Mouse (Mus musculus): ENCODE data around the gene Ing2. TPM values are rescaled to one million over a fixed set of nuclear protein-coding genes. Genes with fewer than 3 reads are reported as not detected.

Ing2 gene
- polyA plus RNA-seq, 1 experiment from 2014 or later = 6.5 TPM

DNA sequence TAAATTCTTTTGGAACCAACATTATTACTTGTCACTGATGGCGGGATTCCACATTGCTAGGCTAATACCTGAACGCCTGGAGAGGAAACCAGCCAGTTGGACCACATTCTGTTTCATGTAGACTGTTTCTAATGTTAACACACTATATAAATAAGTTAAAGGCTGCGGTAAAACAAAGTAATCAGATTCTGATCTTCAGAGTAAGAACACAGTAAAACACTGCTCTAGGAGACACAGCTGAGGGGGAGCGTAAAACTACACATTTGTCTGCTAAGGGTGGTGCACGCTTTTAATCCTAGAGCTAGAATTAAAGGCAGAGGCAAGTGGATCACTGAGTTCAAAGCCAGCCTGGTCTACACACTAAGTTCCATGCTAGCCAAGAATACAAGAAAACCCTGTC lies 12.6 kb downstream of the Ing2 start:
- 98% methylated on average over 5 of the region's 5 CpGs for WGBS
- H3K4me3 ChIP-seq (ENCODE audit: low read length) = no peak overlapping the region

DNA sequence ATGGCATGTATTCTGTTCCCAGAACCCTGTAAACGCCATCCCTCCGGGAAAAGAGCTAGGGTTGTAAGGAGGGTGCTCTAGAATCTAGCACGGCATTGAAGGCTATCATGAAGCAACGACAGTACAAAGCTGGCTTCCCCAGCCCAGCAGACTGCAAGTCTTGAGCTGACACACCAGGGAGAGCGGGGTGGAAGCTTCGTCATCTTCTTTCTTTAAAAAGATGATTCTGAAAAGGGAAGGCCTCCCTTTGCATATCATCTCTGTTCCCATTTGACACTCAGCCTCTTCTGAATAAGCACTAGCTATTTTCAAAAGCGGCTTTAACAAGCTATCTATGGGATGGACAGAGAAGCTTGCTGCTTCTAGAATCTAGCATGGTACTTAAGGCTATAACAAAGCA lies 15.0 kb downstream of the Ing2 start:
- Histone ChIP-seq H3K9me3 (ENCODE audit: control insufficient read depth, low read length) (no peaks in the 10 kb centered on the region), H3K9ac (ENCODE audit: low read depth, low read length) (no peak overlapping the region), H3K4me1 (ENCODE audit: control insufficient read depth, insufficient read depth, low read depth, low read length) (no peaks in the 10 kb centered on the region), H3K27me3 (replicated peaks; ENCODE audit: control insufficient read depth, insufficient read depth, low read length) (no peaks in the 10 kb centered on the region), H3K4me2 (ENCODE audit: low read length) (no peak overlapping the region), H3K36me3 (ENCODE audit: control insufficient read depth, insufficient read depth, low read length) (no peaks in the 10 kb centered on the region), H3K27ac (ENCODE audit: low read depth, low read length) (no peak overlapping the region), H3K4me3 (ENCODE audit: low read length) (no peak overlapping the region)
- ATAC-seq = no peak
- WGBS = 92% methylated on average over 7 of the region's 7 CpGs

More for the DNA sequence above, 12.6 kb downstream of the Ing2 start:
- no peaks in the 10 kb centered on the region for H3K9me3 ChIP-seq (ENCODE audit: control insufficient read depth, low read length)
- no peaks in the 10 kb centered on the region for H3K27me3 ChIP-seq (replicated peaks; ENCODE audit: control insufficient read depth, insufficient read depth, low read length)
- no peak overlapping the region for H3K27ac ChIP-seq (ENCODE audit: low read depth, low read length)
- no peak overlapping the region for H3K9ac ChIP-seq (ENCODE audit: low read depth, low read length)
- no peak for ATAC-seq
- H3K4me2 ChIP-seq (ENCODE audit: low read length) = no peak overlapping the region
- H3K4me1 ChIP-seq (ENCODE audit: control insufficient read depth, insufficient read depth, low read depth, low read length) = no peaks in the 10 kb centered on the region
- no peaks in the 10 kb centered on the region for H3K36me3 ChIP-seq (ENCODE audit: control insufficient read depth, insufficient read depth, low read length)

DNA sequence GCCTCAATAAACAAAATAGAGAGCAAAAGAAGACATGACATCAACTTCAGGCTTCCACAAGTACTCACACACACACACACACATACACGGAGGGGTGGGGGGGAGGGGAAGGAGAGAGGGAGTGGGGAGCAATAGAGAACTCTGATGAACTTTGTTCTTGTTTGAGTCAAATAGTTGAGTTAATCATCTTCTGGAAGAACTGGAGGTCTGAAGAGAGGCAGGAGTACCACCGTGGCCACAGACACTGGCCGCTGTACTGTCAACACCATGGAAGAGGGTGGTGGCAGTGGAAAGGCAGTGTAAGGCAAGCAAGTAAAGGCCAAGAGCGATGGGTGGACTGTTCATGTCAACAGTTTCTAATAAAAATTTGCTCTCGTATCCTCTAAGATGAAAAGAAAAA lies 15.9 kb downstream of the Ing2 start:
- Histone ChIP-seq H3K27ac (ENCODE audit: low read depth, low read length) (no peak overlapping the region), H3K4me3 (ENCODE audit: low read length) (no peak overlapping the region), H3K9ac (ENCODE audit: low read depth, low read length) (no peak overlapping the region), H3K27me3 (replicated peaks; ENCODE audit: control insufficient read depth, insufficient read depth, low read length) (no peaks in the 10 kb centered on the region), H3K36me3 (ENCODE audit: control insufficient read depth, insufficient read depth, low read length) (no peaks in the 10 kb centered on the region), H3K9me3 (ENCODE audit: control insufficient read depth, low read length) (no peaks in the 10 kb centered on the region), H3K4me1 (ENCODE audit: control insufficient read depth, insufficient read depth, low read depth, low read length) (no peaks in the 10 kb centered on the region), H3K4me2 (ENCODE audit: low read length) (no peak overlapping the region)
- no peak for ATAC-seq
- whole genome bisulfite sequencing = 92% methylated on average over 5 of the region's 5 CpGs

DNA sequence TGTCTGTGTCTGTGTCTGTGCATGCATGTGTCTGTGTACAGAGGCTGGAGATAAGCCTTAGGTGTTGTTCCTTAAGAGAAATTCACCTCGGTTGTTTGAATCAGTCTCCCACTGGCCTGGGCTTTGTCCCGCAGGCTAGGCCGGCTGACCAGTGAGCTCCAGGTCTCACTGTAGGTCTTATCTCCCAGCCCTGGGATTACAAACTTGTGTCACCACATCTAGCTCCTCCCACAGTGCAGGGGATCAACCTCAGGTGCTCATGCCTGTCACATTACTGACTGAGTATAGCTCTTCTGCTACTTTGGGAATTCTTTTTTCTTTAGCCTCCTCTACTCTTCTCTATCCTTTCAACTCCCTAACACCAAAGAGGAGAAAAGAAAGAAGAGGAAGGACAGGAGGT lies 20.9 kb downstream of the Ing2 start:
- Histone ChIP-seq H3K9me3 (ENCODE audit: control insufficient read depth, low read length) (no peaks in the 10 kb centered on the region), H3K4me1 (ENCODE audit: control insufficient read depth, insufficient read depth, low read depth, low read length) (no peaks in the 10 kb centered on the region), H3K9ac (ENCODE audit: low read depth, low read length) (no peak overlapping the region), H3K27me3 (replicated peaks; ENCODE audit: control insufficient read depth, insufficient read depth, low read length) (no peaks in the 10 kb centered on the region), H3K27ac (ENCODE audit: low read depth, low read length) (no peak overlapping the region), H3K4me2 (ENCODE audit: low read length) (no peak overlapping the region), H3K4me3 (ENCODE audit: low read length) (no peak overlapping the region), H3K36me3 (ENCODE audit: control insufficient read depth, insufficient read depth, low read length) (no peaks in the 10 kb centered on the region)
- ATAC-seq = no peak
- WGBS = 70% methylated on average over 3 of the region's 3 CpGs

DNA sequence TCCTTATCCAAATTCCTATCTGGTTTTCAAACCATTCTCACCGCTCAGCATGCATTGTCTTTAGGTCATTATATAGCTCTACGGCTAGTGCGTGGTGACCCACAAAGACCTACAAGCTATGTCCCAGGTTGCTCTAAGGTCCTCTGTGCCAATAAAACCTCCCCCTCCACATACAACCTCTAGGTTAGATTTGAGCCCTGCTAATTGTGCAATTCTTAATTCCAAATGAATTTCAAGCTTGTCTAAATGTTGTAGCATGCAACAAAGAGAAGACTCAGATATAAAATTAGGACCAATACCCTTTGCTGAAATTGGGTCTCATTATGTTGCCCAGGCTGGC lies 22.6 kb downstream of the Ing2 start:
- no peak overlapping the region for H3K4me2 ChIP-seq (ENCODE audit: low read length)
- H3K9me3 ChIP-seq (ENCODE audit: control insufficient read depth, low read length) = no peaks in the 10 kb centered on the region
- H3K36me3 ChIP-seq (ENCODE audit: control insufficient read depth, insufficient read depth, low read length) = no peaks in the 10 kb centered on the region
- H3K4me1 ChIP-seq (ENCODE audit: control insufficient read depth, insufficient read depth, low read depth, low read length) = no peaks in the 10 kb centered on the region
- WGBS = 99% methylated on average over 3 of the region's 3 CpGs
- no peak overlapping the region for H3K27ac ChIP-seq (ENCODE audit: low read depth, low read length)
- no peak overlapping the region for H3K9ac ChIP-seq (ENCODE audit: low read depth, low read length)
- no peaks in the 10 kb centered on the region for H3K27me3 ChIP-seq (replicated peaks; ENCODE audit: control insufficient read depth, insufficient read depth, low read length)
- no peak for ATAC-seq
- no peak overlapping the region for H3K4me3 ChIP-seq (ENCODE audit: low read length)

DNA sequence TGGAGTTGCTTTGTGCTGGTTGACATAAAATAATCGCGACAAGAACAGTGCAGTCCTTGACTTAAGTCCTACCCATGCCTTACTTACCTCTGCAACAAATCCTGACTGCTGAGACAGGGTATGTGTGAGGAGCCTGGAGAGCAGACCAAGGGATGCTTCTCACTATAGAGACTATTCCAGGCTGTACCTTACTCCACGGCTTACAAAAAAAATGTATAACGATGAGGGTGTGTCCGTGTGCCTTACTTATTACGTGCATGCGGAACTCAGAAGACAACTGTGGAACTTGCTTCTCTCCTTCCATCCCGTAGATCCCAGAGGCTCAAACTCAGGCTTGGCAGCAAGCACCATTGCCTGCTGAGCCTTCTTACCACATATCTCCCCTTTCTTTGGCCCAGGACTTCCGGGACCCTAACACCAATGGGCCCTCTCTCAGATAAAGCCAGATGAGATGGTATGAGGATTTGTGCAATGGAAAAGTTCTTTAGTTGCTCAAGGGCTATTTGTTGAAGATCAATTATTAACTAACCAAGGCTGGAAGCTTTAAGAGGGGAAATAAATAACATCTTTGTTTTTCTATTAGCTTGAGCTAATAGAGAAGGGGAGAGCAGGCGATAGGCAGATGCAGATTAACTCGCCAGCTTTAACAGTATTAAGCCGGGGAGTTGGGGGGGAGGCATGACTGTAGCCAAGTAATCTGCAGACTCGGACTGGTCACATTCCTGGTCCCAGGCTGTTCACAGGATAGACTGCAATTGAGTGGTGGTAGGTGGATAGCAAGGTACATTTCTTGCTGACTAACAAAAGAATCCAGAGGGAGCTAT lies 23.2 kb downstream of the Ing2 start:
- Histone ChIP-seq H3K4me3 (ENCODE audit: low read length) (no peak overlapping the region), H3K9me3 (ENCODE audit: control insufficient read depth, low read length) (no peaks in the 10 kb centered on the region), H3K4me2 (ENCODE audit: low read length) (no peak overlapping the region), H3K4me1 (ENCODE audit: control insufficient read depth, insufficient read depth, low read depth, low read length) (no peaks in the 10 kb centered on the region), H3K9ac (ENCODE audit: low read depth, low read length) (no peak overlapping the region), H3K27ac (ENCODE audit: low read depth, low read length) (no peak overlapping the region), H3K36me3 (ENCODE audit: control insufficient read depth, insufficient read depth, low read length) (no peaks in the 10 kb centered on the region), H3K27me3 (replicated peaks; ENCODE audit: control insufficient read depth, insufficient read depth, low read length) (no peaks in the 10 kb centered on the region)
- no peak for ATAC-seq
- WGBS = 82% methylated on average over 13 of the region's 13 CpGs

DNA sequence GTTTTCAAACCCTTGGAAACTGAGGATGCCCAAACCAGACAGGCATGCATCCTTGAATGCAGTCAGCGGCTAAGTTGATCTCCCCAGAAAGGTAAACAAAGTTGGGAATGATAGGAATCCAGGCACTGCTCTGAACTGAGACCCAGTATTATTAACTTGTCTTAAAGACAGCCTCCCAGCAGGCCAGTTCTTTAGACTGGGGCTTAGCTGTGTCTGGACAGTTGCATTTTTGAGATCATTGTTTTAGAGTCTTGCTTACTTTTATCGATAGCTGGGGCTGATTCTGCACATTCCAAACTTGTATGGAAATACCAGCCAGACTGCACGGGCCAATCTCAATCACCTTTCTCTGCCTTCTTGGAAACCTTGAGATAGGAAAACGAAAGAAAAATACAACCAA lies 24.5 kb downstream of the Ing2 start:
- no peak overlapping the region for H3K9ac ChIP-seq (ENCODE audit: low read depth, low read length)
- no peak for ATAC-seq

DNA sequence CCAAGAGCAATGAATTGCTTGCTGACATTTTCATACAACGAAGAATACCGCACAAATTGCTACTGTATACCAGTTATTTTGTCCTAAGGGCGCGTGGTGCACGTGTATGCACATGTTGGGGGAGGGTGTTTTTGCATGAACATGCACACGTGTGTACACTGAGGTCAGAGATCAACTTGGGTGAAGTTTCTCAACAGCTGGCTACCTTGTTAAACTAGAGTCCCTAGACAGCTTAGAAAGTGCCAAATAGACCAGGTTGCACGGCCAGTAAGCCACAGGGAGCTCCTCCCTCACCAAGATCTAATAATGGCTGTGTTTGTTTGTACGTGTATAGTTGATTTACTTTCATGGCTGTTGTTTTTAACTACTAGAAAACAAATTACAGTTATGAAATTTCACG lies 25.8 kb downstream of the Ing2 start:
- Histone ChIP-seq H3K4me1 (ENCODE audit: control insufficient read depth, insufficient read depth, low read depth, low read length) (no peaks in the 10 kb centered on the region), H3K4me2 (ENCODE audit: low read length) (no peak overlapping the region), H3K27me3 (replicated peaks; ENCODE audit: control insufficient read depth, insufficient read depth, low read length) (no peaks in the 10 kb centered on the region), H3K36me3 (ENCODE audit: control insufficient read depth, insufficient read depth, low read length) (no peaks in the 10 kb centered on the region), H3K4me3 (ENCODE audit: low read length) (no peak overlapping the region), H3K9me3 (ENCODE audit: control insufficient read depth, low read length) (0 out of 2 replicates have a peak, but pooled peaks cover 2% of the 10 kb centered on the region), H3K9ac (ENCODE audit: low read depth, low read length) (no peak overlapping the region), H3K27ac (ENCODE audit: low read depth, low read length) (no peak overlapping the region)
- WGBS = 90% methylated on average over 9 of the region's 9 CpGs
- ATAC-seq = no peak

More for the DNA sequence above, 24.5 kb downstream of the Ing2 start:
- H3K4me3 ChIP-seq (ENCODE audit: low read length) = no peak overlapping the region
- H3K36me3 ChIP-seq (ENCODE audit: control insufficient read depth, insufficient read depth, low read length) = no peaks in the 10 kb centered on the region
- H3K4me1 ChIP-seq (ENCODE audit: control insufficient read depth, insufficient read depth, low read depth, low read length) = no peaks in the 10 kb centered on the region
- H3K9me3 ChIP-seq (ENCODE audit: control insufficient read depth, low read length) = 0 out of 2 replicates have a peak, but pooled peaks cover 2% of the 10 kb centered on the region
- no peak overlapping the region for H3K4me2 ChIP-seq (ENCODE audit: low read length)
- 81% methylated on average over 4 of the region's 4 CpGs for WGBS
- no peak overlapping the region for H3K27ac ChIP-seq (ENCODE audit: low read depth, low read length)
- H3K27me3 ChIP-seq (replicated peaks; ENCODE audit: control insufficient read depth, insufficient read depth, low read length) = no peaks in the 10 kb centered on the region

DNA sequence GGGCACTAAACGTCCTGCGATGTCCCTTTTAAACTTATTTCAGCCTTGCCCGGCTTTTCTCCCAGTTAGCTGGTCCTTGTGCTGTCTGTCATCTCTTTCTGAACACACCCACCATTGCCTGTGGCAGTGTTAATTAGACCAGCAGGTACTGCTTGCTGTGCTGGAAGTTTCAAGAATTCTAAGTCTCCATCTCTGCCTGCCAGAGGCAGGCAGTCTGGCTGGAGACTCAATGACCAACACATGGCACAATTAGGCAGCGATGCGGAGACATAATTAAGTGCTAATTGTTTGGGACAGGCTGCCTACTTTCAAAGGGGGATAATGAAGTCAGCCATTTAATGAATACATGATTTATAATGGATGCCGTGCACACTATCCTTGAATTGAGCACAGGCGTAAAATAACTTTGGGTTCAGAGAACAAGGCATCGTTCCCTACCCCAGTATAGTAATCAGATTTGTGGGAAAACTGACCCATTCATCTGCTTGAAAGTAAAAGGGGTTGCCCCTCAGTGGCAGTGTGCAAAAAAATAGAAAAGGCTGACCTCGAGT lies 32.8 kb downstream of the Ing2 start:
- Histone ChIP-seq H3K4me3 (ENCODE audit: low read length) (no peak overlapping the region), H3K9me3 (ENCODE audit: control insufficient read depth, low read length) (peaks cover 2% of the 10 kb centered on the region; the same call in 1 of the 2 replicates), H3K36me3 (ENCODE audit: control insufficient read depth, insufficient read depth, low read length) (no peaks in the 10 kb centered on the region), H3K27me3 (replicated peaks; ENCODE audit: control insufficient read depth, insufficient read depth, low read length) (no peaks in the 10 kb centered on the region), H3K4me2 (ENCODE audit: low read length) (no peak overlapping the region), H3K9ac (ENCODE audit: low read depth, low read length) (no peak overlapping the region), H3K27ac (ENCODE audit: low read depth, low read length) (no peak overlapping the region), H3K4me1 (ENCODE audit: control insufficient read depth, insufficient read depth, low read depth, low read length) (no peaks in the 10 kb centered on the region)
- 52% methylated on average over 9 of the region's 9 CpGs for WGBS
- ATAC-seq = peak; percentile 69
